Mouse (Mus musculus) forebrain, embryonic 13.5 days (tissue): Measurements from ENCODE around the gene Antxr2. TPM values are rescaled to one million over a fixed set of nuclear protein-coding genes. Genes with fewer than 3 reads are reported as not detected.

Experiments used
- ATAC-seq: fragments of 200-750 bp; cut with Nextera tagmentation; 2 replicates; pipeline ENCODE4 v1.8.0; 2017
- H3K27ac ChIP-seq: fragments of 300-500 bp; sonication (generic); 2 replicates; pipeline ENCODE4 v1.5.1; 2015; ENCODE audit warnings: inconsistent platforms, mild to moderate bottlenecking, moderate library complexity
- H3K27me3 ChIP-seq: fragments of 300-500 bp; sonication (generic); 2 replicates; pipeline ENCODE4 v1.6.1; 2015; ENCODE audit warnings: mild to moderate bottlenecking, inconsistent platforms
- H3K36me3 ChIP-seq: fragments of 300-500 bp; sonication (generic); 2 replicates; pipeline ENCODE4 v1.6.1; 2015; ENCODE audit warnings: mild to moderate bottlenecking, inconsistent platforms; ENCODE audit not compliant: poor library complexity, severe bottlenecking
- H3K4me1 ChIP-seq: fragments of 300-500 bp; sonication (generic); 2 replicates; pipeline ENCODE4 v1.6.1; 2015; ENCODE audit warnings: inconsistent platforms
- H3K4me2 ChIP-seq: fragments of 300-500 bp; sonication (generic); 2 replicates; pipeline ENCODE4 v1.6.1; 2015; ENCODE audit warnings: inconsistent platforms, mild to moderate bottlenecking, moderate library complexity
- H3K4me3 ChIP-seq: fragments of 300-500 bp; sonication (generic); 2 replicates; pipeline ENCODE4 v1.5.1; 2015; ENCODE audit warnings: mild to moderate bottlenecking, inconsistent platforms
- H3K9ac ChIP-seq: fragments of 300-500 bp; sonication (generic); 2 replicates; pipeline ENCODE4 v1.6.1; 2015; ENCODE audit warnings: mild to moderate bottlenecking, inconsistent platforms
- H3K9me3 ChIP-seq: fragments of 300-500 bp; sonication (generic); replicated peaks from 2 replicates; pipeline ENCODE4 v1.6.1; 2016; ENCODE audit warnings: inconsistent platforms
- WGBS: fragments of 180-500 bp; shearing (Covaris S2); methylation state at CpG from one replicate; pipeline ENCODE4 v1.1.7; 2015; 5-methylcytosine and 5-hydroxymethylcytosine counted together
- polyA plus RNA-seq: library from polyadenylated mRNA; unstranded; fragments of >200 nt; fragmentation: Nextera tagmentation; extraction: Ambion mirVana; gene quantifications from 2 replicates; pipeline ENCODE4 v1.2.1, GENCODE M21; 2015

Antxr2 gene
- polyA plus RNA-seq = 5.5 and 6.0 TPM in 2 replicates

DNA sequence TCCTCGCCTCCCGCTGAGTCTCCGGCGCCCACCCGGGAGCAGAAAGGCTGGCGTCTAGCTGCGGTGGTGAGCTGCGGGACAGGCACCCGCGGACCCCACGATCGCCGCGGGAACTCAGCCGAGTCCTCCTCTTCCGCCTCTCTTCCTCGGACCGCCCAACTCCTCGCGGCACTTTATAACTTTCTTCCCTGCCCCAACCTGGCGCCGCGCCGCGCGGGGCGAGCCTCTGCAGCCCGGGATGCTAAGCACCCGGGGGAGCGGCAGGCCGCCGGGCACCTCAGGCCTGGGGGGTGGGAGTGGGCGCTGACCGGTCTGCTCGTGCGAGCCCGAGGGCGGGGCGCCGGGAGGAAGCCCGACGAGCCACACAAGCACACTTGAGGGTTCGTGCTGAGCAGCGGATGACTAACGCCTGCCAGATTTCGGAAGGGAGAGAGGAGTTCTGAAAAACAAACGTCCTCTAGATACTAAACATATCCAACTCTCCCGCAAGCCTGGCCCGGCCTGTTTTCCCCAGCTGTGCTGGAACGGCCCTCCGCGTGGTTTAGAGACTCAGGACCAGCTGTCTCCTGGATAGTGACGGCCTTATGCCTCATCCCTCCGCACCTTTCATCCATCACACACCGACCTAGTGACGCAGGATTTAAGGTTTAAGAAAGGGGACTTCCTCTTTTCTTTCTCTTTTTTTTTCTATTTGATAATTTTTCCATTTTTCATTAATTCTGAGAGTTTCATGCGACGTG is at the start of gene Antxr2:
Gene Antxr2, minus strand, starts transcription at position 142 of the 740 bp plus-strand sequence.
- peak; percentile 82 for ATAC-seq
- 2% methylated on average over 55 of the region's 58 CpGs for WGBS
- Histone ChIP-seq H3K4me3 (peak within 1 kb of the TSS; percentile 71), H3K9me3 (no peaks in the 10 kb centered on the region), H3K27ac (no peak within 1 kb of the TSS), H3K36me3 (0 out of 2 replicates have a peak, but pooled peaks cover 4% of the 10 kb centered on the region), H3K9ac (peak within 1 kb of the TSS; percentile 77), H3K4me1 (peaks cover 13% of the 10 kb centered on the region), H3K27me3 (peaks cover 8% of the 10 kb centered on the region; the same call in 1 of the 2 replicates), H3K4me2 (peak within 1 kb of the TSS; percentile 93)

DNA sequence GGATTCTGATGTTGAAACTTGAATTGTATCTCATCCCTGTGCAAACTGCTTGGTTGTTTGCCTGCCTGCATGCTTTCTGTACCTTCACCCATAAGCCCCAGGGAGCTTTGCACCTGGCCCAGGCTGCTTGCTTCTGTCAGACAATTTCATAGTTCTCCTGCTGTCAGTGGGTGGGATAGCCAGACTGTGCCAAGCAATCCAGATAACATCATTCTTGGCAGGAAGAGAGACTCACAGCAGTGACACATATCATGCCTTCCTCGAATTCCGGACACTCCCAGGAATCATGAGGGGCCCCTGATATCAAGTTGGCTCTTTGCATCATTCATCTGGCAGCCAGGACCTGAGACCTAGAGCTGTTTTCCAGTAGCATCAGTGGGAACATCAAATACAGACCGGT is 45.8 kb upstream of the Antxr2 start:
- Histone ChIP-seq H3K27me3 (no peaks in the 10 kb centered on the region), H3K4me3 (no peak overlapping the region), H3K9ac (no peak overlapping the region), H3K4me2 (no peak overlapping the region), H3K4me1 (no peaks in the 10 kb centered on the region), H3K9me3 (no peaks in the 10 kb centered on the region), H3K27ac (no peak overlapping the region), H3K36me3 (no peaks in the 10 kb centered on the region)
- no peak for ATAC-seq
- 73% methylated on average over 3 of the region's 3 CpGs for whole genome bisulfite sequencing

DNA sequence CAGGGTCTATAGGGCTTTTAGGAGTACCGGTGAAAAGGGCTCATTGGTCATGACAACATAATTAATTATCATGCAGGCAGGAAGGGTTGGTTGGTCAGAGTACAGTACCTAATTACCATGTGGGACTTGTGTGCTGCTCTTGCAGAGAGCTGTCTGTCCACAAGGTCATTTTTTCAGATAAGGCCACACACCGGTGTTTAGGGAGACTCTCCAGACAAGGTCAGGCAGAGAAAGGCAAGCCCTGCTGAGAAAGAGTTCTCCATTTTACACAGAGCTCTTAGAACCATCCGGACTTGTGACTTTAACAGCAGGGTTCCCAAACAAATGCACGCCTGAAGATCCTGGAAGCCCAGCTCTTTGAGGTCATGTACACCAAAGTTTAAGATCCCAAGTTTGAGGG is 38.3 kb upstream of the Antxr2 start:
- WGBS = 63% methylated on average over 4 of the region's 4 CpGs
- H3K9me3 ChIP-seq = no peaks in the 10 kb centered on the region

DNA sequence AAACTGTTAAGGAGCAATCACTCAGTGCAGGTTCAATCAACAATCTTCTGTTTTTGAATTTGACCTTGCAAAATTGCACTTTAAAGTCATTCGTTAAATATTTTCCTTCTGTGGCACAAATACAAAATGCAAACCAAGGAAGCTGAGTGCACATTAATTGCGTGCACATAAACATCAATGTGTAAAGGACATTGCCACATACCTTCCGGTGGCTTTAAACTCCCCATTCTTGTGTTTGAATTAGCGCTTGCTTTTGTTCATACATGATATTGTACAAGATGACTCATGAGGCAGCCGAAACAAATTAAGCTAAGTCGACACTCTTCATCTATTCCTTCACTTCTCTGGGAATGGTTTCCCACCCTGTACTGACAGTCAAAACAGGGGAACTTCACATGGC is 24.4 kb upstream of the Antxr2 start:
- Histone ChIP-seq H3K36me3 (no peaks in the 10 kb centered on the region), H3K27ac (no peak overlapping the region), H3K27me3 (no peaks in the 10 kb centered on the region), H3K4me2 (no peak overlapping the region), H3K9me3 (no peaks in the 10 kb centered on the region), H3K9ac (no peak overlapping the region), H3K4me3 (no peak overlapping the region), H3K4me1 (no peaks in the 10 kb centered on the region)
- 91% methylated on average over 6 of the region's 6 CpGs for WGBS
- ATAC-seq = no peak

More for the DNA sequence above, 38.3 kb upstream of the Antxr2 start:
- H3K9ac ChIP-seq = no peak overlapping the region
- no peaks in the 10 kb centered on the region for H3K4me1 ChIP-seq
- H3K36me3 ChIP-seq = no peaks in the 10 kb centered on the region
- no peaks in the 10 kb centered on the region for H3K27me3 ChIP-seq
- H3K4me2 ChIP-seq = no peak overlapping the region
- no peak overlapping the region for H3K27ac ChIP-seq
- H3K4me3 ChIP-seq = no peak overlapping the region
- no peak for ATAC-seq

DNA sequence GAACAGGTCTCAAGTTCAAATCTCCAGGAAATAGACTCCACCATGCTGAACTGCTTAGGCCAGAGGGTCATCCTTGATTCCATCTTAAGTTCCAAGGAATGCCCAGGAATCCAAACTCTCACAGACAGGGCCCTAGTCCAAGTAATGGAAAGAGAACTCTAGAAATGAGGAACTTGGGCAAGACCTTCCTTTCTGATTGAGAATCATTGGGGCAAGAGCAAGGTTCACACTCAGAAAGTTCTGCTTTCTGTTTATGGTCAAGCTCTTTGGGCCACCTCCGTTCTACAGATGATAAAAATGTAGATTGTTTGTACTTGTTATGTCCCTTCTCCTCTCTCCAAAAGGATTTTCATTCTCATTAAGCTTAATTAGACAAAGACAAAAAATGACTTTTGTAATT is 24.0 kb upstream of the Antxr2 start:
- no peak for ATAC-seq

DNA sequence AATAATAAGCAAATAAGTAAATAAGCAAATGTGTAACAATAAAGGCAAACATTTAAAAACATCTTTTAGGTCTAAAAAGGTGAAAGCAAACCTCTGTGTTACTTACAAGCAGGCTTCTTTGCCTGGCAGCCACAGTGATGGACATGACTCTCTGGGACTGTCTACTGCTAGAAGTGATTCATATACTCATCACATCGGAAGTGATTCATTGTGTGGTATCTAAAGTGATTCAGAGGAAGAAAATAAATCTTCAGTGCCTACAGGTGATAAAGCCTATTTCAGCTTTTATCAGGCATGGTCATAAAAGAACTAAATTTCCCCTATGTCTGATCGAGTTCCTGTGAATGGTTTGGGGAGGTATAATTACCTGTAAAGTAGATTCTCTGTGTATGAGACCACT is 4.1 kb upstream of the Antxr2 start:
- no peak overlapping the region for H3K4me2 ChIP-seq
- ATAC-seq = no peak
- H3K27me3 ChIP-seq = peaks cover 8% of the 10 kb centered on the region; the same call in 1 of the 2 replicates
- no peaks in the 10 kb centered on the region for H3K9me3 ChIP-seq
- no peak overlapping the region for H3K27ac ChIP-seq
- no peak overlapping the region for H3K4me3 ChIP-seq
- no peak overlapping the region for H3K9ac ChIP-seq
- peaks cover 5% of the 10 kb centered on the region; the same call in 1 of the 2 replicates for H3K4me1 ChIP-seq
- 91% methylated on average over 2 of the region's 2 CpGs for WGBS
- no peaks in the 10 kb centered on the region for H3K36me3 ChIP-seq

More for the DNA sequence above, 24.0 kb upstream of the Antxr2 start:
- no peaks in the 10 kb centered on the region for H3K36me3 ChIP-seq
- no peaks in the 10 kb centered on the region for H3K27me3 ChIP-seq
- no peak overlapping the region for H3K4me3 ChIP-seq
- H3K27ac ChIP-seq = no peak overlapping the region
- no peaks in the 10 kb centered on the region for H3K9me3 ChIP-seq
- no peaks in the 10 kb centered on the region for H3K4me1 ChIP-seq
- H3K4me2 ChIP-seq = no peak overlapping the region
- H3K9ac ChIP-seq = no peak overlapping the region
- 93% methylated on average over 1 of the region's 1 CpGs for WGBS

DNA sequence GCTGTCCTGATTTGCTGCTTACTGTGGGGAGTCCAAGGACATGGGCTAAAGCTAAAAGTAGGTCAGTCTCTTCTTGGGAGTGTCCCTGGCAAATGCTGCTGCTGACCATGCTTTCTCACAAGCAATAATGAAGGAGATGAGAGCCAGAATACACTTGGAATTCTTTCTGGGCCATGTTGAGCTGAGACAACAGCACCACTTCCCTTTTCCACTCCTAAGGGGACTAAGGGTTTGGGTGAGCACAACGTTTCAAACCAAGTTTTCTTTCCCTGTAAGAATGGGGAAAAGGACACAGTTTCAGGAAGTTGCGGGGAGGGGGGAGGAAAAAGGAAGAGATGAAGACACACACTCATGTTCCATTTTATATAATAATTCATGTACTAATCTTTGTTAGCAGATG is 3.4 kb upstream of the Antxr2 start:
- peaks cover 8% of the 10 kb centered on the region; the same call in 1 of the 2 replicates for H3K27me3 ChIP-seq
- no peak overlapping the region for H3K27ac ChIP-seq
- H3K9me3 ChIP-seq = no peaks in the 10 kb centered on the region
- 55% methylated on average over 2 of the region's 2 CpGs for whole genome bisulfite sequencing
- no peak overlapping the region for H3K9ac ChIP-seq
- H3K4me1 ChIP-seq = peaks cover 12% of the 10 kb centered on the region
- no peak overlapping the region for H3K4me2 ChIP-seq
- no peaks in the 10 kb centered on the region for H3K36me3 ChIP-seq
- no peak for ATAC-seq
- H3K4me3 ChIP-seq = no peak overlapping the region

DNA sequence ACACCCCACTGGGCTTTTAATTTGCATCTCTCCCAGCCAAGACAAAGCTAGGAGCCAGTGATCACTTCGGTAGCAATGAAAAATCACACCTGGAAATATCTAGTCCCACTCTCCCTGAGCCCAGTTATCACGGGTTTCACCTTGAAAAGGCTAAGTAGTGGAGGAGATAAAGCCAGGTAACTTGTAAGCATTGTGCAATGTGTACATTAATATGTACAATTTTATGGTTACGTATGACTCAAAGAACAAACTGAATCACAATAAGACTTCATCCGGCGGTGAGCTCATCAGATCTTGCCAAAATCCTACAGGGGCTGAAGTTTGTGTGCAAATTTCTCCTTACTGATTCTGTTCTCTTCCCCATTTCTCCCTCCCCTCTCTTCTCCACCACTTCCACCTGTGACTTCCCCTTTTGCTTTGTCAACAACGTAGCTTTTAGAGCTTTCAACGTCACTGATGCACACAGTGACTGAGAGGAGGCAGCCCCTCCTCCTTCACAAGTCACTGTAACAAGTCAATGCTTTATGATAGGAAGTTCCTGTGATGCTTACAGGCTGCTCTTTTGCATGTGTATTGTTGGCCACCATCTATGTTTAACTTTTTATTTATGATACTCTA is 2.1 kb upstream of the Antxr2 start:
- H3K4me3 ChIP-seq = no peak overlapping the region
- H3K4me2 ChIP-seq = no peak overlapping the region
- H3K9me3 ChIP-seq = no peaks in the 10 kb centered on the region
- no peaks in the 10 kb centered on the region for H3K36me3 ChIP-seq
- no peak for ATAC-seq
- no peak overlapping the region for H3K9ac ChIP-seq
- H3K27ac ChIP-seq = no peak overlapping the region
- 78% methylated on average over 7 of the region's 7 CpGs for WGBS
- peaks cover 8% of the 10 kb centered on the region; the same call in 1 of the 2 replicates for H3K27me3 ChIP-seq
- H3K4me1 ChIP-seq = peaks cover 13% of the 10 kb centered on the region

DNA sequence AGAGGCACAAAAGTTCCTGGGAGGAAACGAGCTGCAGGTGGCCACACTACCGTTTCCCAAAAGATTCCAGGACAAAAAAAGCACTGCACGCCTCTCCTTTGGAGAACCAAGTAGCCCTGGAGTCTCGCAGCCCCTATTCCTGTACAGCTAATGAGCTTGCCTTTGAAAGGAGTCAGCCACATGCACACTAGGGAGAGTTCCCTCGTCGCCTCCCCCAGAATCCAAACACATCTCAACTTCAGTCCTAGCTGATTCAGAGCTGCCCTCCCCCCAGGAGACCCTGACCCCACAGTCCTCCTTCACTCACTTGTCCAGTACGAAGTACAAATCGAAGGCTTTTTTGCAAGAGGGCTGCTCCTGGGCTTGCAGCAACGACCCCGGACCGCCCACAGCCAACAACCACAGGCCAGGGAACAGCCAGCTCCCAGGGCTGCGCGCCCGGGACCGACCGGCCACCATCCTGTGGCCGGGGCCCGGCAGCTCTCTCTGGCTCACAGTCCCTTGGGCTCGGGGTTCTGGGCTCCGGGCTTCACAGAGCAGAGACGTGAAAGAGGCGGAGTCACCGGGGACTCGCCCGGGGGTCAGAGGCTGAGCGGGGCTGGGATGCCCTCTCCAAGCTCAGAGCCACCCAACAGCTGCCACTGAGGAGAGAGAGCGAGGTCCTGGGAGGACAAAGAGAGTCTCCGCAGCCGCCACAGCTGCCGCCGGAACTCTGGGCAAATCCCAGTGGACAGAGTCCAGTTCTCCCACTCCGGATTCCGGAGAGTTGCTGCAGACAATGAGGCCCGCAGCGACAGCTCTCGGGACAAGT is 547 bp downstream of the Antxr2 start:
- peak; percentile 86 for ATAC-seq
- Histone ChIP-seq H3K4me2 (peak overlapping the region; percentile 93), H3K9me3 (no peaks in the 10 kb centered on the region), H3K27ac (no peak overlapping the region), H3K4me3 (peak overlapping the region; percentile 71), H3K36me3 (0 out of 2 replicates have a peak, but pooled peaks cover 9% of the 10 kb centered on the region), H3K27me3 (peaks cover 8% of the 10 kb centered on the region; the same call in 1 of the 2 replicates), H3K4me1 (peaks cover 13% of the 10 kb centered on the region), H3K9ac (peak overlapping the region; percentile 77)
- WGBS = under 1% methylated on average over 36 of the region's 36 CpGs

DNA sequence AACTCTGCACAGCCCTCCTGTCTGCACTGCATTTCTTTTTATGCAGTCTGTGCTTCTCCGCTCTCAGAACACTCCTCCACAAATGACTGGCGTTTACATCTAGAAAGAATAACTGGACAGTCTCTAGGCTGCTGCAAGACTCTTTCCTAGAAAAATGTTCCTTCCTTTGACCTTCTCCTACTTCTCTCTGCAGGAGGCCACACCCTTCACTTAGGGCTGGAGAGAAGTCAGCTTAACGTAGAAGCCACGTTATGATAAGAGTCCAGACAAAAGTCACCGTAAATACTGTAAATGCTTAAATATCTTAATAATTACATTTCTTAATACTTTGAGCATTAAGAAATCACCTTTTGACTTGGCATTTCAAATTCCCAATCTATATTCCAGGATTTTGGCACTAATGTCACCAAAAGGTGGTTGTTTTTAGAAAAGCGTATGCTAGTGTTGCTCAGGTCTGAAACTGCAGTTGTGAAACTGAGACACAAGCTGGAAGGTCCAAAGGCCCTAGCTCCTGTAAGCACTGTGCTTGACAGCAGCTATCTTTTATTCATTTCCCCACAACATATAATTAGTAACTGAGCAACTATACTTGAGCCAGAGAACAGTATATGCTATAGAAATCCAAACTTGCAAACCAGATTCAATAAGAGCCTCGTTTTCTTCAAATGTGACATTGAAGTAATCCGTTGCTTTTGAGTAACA is 3.0 kb downstream of the Antxr2 start:
- peak overlapping the region; percentile 12 for H3K4me2 ChIP-seq

DNA sequence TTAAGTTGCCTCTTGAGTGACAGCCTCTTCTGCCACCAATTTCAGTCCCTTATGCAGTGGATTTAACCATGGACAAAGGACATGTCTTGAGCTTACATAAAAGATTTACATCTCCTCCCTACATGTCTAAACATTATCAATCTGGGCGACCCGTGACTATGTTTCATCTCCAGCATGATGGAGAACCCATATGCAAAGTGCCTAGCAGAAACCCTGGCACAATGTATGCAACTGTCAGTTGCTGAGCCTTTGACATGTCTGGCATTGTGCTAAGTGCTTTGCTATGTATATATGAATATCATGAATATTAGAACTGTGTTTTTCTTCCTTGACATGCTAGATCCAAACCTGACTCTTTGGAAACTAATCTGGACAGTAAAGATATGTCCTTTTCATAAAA is 4.9 kb downstream of the Antxr2 start:
- ATAC-seq = no peak
- 74% methylated on average over 2 of the region's 2 CpGs for whole genome bisulfite sequencing
- Histone ChIP-seq H3K36me3 (0 out of 2 replicates have a peak, but pooled peaks cover 9% of the 10 kb centered on the region), H3K4me1 (peaks cover 13% of the 10 kb centered on the region), H3K4me2 (no peak overlapping the region), H3K27me3 (no peaks in the 10 kb centered on the region), H3K4me3 (no peak overlapping the region), H3K27ac (no peak overlapping the region), H3K9ac (no peak overlapping the region), H3K9me3 (no peaks in the 10 kb centered on the region)

More for the DNA sequence above, 3.0 kb downstream of the Antxr2 start:
- Histone ChIP-seq H3K9ac (no peak overlapping the region), H3K36me3 (0 out of 2 replicates have a peak, but pooled peaks cover 9% of the 10 kb centered on the region), H3K27ac (no peak overlapping the region), H3K4me3 (no peak overlapping the region), H3K9me3 (no peaks in the 10 kb centered on the region), H3K4me1 (peaks cover 13% of the 10 kb centered on the region), H3K27me3 (peaks cover 4% of the 10 kb centered on the region; the same call in 1 of the 2 replicates)
- WGBS = 64% methylated on average over 8 of the region's 8 CpGs
- no peak for ATAC-seq
